Mouse (Mus musculus): ENCODE results near the gene Mre11a.

GRCm38 (mm10) chr9:14740151-14740924 lies 44.1 kb upstream of the Mre11a start, which contains the start of gene Piwil4:
- TF ChIP-seq CTCF (IDR thresholded peaks at IDR 0.05; ENCODE audit: low read depth, low read length) (no peak), TAL1 (conservative IDR thresholded peaks at IDR 0.05; ENCODE audit: low read depth, low read length) (no peak), GATA1 (IDR thresholded peaks at IDR 0.05; ENCODE audit: borderline replicate concordance, low read length) (no peak), POLR2AphosphoS5 (IDR thresholded peaks at IDR 0.05; ENCODE audit: insufficient replicate concordance, low read depth, low read length) (no peak)
